Mouse (Mus musculus): ENCODE results near the gene Agbl4. TPM values are rescaled to one million over a fixed set of nuclear protein-coding genes. Genes with fewer than 3 reads are reported as not detected.

Gene Agbl4
- total RNA-seq, 2 experiments from 2014 or later, result 0.33 to 0.53 TPM

DNA sequence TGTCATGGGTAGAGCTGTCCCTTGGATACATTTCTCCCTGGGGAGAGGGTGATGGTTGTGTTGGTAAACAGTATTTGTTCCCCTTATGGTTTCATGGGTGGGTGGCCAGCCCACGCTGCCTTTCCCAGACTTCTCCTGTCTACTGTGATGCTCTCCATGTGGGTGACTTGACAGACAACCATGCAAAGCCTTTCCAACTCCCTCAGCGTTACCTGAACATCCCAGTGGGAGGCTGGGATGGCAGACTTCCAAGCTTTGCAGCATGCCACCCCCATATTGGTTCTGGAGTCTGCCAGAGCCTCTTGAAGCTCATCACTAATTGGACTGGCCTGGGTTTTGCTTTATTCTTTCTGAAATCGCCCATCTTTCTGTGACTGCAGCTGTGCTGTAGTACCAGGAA is 1101.3 kb downstream of the Agbl4 start:
- DNase-seq, result no peak

DNA sequence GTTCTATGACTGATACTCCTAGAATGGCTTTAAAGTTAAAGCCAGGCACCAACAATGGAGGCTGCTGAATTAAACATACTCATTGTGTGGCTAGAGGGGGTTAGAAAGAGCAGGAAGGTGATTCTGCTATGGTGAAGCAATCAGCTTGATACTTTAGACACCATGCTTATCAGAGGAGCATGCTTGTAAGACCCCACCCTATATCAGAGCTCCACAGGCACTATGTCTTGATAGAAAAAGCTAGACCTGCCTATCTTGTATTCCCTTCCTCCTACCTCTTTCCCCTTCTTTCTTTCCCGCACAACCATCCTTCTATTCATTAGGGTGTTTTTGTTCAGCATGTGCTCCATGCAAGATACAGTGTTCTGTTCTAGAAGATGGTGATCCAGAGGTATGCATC is 1104.0 kb downstream of the Agbl4 start:
- DNase-seq, result no peak

DNA sequence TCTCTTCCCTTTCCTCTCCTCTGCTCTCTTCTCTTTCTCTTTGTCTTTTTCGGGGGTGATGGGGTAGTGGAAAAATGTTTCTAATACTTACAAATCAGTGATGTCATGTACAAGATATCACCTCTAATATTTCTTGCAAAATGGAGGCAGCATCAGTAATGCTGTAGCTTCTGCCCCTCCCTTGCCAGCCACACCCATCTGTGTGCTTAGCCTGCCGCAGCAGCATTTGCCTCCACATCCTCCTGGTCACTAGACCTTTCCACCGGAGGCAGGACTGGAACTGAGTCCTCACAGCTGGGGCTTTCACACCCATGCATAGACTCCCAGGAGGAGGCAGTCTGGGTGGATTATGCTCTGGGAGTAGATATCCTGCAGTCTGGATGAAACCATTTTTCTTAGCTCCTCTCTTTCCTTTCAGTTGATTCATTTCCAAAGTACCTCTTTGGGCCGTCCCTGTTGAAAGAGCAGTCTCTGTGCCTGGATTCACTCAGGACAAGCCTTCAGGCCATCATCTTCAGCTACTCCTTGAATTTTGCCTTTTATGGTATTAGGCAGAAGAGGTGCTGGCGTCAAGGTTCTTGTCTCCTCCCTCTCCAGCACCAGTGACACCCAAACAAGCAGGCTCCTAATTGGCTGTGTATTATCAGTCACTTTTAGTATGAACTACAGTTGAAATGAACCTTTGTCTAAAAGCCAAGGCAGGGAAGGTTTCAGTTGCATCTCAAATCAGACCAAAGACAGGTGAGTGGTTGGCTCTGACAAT is 1105.7 kb downstream of the Agbl4 start:
- no peak for DNase-seq

GRCm38 (mm10) chr4:111504952-111505351 is 1107.5 kb downstream of the Agbl4 start:
- DNase-seq, result no peak

- DNase-seq, result no peak
Measured at GRCm38 (mm10) chr4:111510129-111510528, 1112.7 kb downstream of the Agbl4 start.

DNA sequence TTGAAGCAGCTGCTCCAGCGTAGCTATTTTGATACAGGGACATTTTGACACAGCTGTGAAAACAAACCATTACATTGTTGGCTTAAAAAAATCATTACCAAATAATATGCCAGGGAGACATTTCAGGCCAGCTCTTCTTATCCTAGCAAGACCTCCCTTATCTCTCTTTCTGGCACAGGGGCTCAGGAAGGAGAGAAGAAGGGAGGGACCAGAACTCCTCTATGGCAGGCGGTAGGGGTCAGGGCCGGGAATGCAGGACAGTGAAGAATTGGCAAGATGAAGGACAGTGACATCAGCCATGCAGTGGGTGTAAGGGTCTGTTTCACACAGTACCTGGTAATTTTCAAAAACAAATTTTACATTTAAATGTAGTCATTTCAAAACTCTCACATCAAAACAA is 1116.5 kb downstream of the Agbl4 start:
- no peak for DNase-seq

DNA sequence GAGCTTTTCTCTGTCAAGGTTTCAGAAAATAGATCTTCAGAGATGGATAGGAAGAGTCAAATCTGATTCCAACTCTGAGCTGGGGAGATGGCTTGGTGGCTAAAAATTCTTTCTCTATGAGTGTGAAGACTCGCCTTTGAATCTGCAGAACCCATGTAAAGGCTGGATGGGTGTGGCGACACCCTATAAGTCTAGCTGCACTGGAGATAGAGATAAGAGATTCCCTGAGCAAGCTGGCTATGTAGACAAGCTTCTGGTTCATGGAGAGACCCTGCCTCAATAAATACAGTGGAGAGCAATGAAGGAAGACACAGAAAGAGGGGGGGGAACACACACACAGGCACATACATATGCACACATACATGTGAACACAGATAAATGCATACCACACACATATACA is 1118.7 kb downstream of the Agbl4 start:
- DNase-seq, result no peak

- no peak for DNase-seq
Measured at GRCm38 (mm10) chr4:111517063-111517792, 1119.8 kb downstream of the Agbl4 start.

DNA sequence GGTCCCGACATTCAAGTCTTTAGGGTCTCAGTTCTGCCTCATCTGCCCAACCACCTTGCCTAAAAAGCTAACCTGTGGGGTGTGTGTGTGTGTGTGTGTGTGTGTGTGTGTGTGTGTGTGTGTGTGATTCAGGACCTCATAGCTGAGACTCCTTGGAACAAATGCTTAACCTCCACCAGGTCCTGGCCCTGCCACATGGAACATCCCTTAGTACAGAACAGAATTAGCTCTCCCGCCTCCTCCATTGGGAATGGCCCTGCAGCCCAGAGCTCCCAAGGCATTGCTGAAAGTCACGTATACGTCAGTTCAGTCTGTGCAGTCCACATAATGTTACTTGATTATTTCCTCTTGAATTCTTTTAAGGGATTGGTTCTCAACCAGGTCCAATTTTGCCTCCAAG is 1120.7 kb downstream of the Agbl4 start:
- DNase-seq, result no peak

DNA sequence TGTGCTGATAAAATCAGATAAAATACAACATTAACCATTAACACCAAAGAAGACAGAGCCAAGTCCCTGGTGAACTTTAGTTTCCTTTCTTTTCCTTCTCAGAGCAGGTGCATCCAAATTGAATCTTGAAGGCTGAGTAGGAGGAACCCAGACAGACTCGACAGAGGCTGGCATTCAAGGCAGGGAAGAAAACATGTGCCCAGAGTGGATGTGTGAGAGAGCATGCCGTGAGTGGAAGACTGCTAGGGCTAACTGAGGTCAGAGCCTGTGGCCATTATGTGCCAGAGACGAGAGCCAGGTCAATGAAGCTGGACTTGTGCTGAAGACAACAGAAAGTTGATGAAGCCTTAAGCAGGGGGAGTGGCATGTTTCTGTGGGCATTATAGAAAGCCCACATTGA is 1121.8 kb downstream of the Agbl4 start:
- no peak for DNase-seq

DNA sequence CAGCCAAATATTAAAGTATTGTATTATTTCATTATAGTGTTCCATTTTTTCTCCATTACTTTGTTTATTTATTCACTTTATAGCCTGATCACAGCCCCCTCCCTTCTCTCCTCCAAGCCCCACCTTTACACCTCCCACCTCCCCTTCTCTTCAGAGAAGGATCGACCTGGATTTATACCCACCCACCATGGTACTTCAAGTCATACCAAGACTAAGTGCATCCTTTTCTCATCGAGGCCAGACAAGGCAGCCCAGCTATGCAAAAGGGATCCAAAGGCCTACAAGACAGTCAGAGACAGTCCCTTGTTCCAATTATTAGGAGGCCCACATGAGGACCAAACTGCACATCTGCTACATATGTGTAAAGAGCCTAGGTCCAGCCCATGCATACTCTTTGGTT is 1122.5 kb downstream of the Agbl4 start:
- DNase-seq, result no peak

DNA sequence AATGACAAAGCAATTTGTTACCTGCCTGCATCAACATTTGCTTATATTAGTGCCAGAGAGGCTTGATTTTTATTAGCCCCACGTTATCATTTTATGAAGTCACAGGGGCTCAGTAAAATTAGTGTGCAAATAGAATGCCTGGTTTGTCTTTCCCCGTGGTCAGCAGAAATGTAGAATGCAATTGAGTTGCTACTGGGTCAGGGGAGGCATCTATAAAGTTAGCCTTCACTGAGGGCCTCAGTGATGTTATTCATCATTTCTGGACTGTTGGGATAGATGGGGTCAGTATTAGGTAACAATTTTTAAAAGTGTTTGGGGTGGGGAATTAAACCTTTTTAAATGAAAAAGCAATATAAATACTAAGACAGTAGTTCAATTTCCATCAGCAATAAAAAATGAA is 1125.5 kb downstream of the Agbl4 start:
- no peak for DNase-seq

DNA sequence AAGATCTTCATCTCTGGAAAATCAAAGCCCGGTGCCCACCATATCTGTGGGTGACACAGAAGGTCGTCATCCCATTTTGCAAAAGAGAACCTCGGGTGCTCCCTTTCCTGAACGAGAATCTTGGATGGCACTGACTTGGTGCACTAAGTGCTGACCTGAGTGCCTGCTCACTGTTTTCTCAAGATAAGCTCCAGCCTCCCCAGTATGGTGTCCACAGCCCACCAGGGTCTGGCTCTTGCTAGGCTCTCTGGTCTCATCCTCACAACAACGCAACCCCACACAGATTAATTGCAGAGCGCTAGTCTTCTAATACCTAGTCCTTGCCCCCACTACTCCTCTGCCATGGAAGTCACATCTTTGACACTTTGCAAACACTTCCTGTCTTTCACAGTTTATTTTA is 1131.5 kb downstream of the Agbl4 start:
- no peak for DNase-seq

- no peak for DNase-seq
Measured at GRCm38 (mm10) chr4:111529996-111530395, 1132.5 kb downstream of the Agbl4 start.

GRCm38 (mm10) chr4:111530537-111530936 is 1133.1 kb downstream of the Agbl4 start:
- no peak for DNase-seq

- DNase-seq, result no peak
Measured at GRCm38 (mm10) chr4:111544684-111545083, 1147.2 kb downstream of the Agbl4 start.

DNA sequence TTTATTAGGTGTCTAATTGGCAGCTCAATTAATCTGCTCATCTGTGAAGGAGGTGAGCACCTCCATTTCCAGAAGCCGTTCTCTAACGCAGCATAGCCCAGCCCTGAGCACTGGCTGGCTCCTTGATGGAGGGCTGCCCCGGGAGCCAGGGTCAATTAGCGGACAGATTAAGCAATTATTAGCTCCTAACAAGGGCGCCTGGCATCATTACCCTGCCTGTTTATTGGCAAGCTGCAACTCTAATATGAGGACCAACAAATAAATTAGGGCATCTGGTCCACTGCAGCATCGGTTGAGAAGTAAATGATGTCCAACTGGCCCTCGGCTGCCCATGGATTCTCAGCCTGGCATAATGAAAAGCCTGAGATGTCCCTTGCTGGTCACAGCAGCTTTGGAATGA is 1148.5 kb downstream of the Agbl4 start:
- peak; percentile 4 to 6 for DNase-seq

DNA sequence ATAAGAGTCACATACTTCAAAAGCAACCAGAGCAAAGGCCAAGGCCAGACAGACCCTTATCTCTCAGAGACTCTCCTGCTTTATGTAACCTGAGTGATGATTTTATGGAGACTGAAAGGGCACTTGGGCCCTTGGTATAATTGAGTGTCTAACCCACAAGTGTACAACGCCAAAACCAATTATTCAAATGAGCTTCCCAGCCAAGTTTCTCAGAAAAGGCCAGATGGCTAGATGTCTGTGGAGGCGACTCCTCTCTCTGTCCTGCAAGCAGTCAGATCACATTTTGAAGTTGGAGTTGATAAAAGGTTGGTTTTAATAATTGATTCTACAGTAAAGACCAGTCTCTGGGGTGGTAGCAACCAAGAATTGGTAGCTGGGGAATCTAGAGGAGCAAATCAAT is 1158.0 kb downstream of the Agbl4 start:
- DNase-seq, result no peak

DNA sequence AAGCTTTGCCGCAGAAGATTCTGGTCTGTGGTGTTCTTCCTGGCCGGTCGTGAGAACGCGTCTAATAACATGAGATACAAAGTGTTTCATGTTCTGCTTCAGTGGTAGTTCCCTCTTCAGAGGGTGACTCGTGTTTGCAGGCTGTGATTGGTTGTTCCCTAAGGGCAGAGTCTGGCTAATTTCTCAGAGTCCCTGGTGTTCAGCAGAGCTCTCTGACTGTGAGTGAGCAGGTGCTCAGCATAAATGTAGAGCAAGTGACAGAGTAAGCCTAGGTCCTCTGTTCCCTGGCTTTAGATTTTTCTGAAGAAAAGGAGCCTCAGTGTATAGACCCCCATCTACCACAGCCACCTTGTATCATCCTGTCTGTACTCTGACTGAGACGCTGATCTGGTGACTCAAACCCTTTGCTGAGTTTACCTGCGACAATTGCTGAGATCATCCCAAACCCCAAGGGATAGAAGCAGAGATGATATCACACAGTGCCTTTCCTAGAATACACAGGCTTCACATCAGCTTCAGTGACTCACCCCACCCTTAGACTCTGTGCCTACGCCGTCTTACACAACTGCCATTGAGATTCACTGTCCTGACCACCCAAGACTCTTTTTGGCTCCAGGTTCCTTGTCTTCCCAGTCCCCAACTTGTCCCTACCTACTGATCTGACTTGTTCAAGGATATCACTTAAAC is 1179.8 kb downstream of the Agbl4 start:
- DNase-seq, result no peak

DNA sequence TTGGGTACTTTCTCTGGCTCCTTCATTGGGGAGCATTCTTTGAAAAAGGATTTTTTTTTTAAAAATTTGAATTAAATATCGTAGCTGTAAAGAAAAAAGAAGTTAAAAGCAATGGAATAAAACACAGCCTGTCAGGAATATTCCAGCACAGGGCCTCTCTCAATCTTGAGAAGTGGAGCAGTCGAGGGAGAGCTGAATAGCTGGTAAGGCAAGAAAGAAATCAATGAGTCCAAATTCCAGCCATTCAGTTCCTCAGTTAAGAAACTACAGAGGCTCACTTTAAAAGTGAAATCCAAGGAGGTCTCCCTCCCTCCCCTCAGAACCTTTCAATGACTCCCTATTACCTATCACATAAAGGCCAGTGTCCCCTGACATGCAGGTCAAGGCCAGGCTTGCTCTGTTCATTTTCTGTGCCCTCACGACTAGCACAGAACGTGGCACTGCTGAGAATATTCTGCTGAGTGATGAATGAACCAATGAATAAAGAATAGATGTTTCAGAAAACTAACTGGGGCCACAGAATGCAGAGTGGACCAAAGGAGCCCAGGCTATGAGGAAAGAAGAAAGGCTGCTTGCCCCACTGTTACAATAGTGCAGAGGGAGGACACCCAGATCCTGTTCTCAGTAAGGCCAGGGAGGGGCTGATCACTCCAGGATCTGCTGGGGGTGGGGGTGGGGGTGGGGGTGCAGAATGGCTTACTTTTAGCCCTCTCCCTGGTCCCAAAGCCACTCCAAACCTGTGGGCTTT is 1181.8 kb downstream of the Agbl4 start:
- no peak for DNase-seq

DNA sequence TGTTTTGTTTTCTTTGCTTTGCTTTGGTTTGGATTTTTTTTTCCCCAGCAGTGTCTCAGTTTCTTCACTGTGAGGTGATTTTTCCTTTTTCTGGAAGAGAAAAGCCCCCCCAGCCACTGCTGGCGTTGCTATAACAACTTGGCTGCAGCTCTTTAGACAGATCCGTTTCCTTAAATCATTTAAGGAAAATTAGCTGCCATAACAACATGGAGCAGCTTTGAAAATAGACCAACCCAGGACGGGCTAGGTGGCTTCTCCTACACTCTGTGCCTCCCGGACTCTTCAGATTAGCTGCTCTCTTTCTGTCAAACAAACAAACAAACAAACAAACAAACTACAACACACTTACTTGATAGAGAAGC is 1182.4 kb downstream of the Agbl4 start:
- DNase-seq, result no peak

GRCm38 (mm10) chr4:111580239-111580638 is 1182.8 kb downstream of the Agbl4 start:
- DNase-seq, result no peak
